Mouse (Mus musculus) hindbrain, embryonic 16.5 days (tissue): ENCODE measurements at regions not wholly inside any gene's neighbourhood (a gene's known extent, or its start where the extent isn't known, plus 50 kb on each side); places are given as distances from the start of the nearest gene placed in this dataset.
A peak's percentile ranks its signal among the peaks of the same experiment; 100 is the strongest.

Experiments used
- ATAC-seq: fragments of 200-750 bp; cut with Nextera tagmentation; 2 replicates; pipeline ENCODE4 v1.8.0; 2017; ENCODE audit warnings: moderate TSS enrichment, moderate library complexity
- H3K27ac ChIP-seq: fragments of 300-500 bp; sonication (generic); 2 replicates; pipeline ENCODE4 v1.5.1; 2014; ENCODE audit warnings: low read depth, mild to moderate bottlenecking, control low read depth, low read length, moderate library complexity
- H3K27me3 ChIP-seq: fragments of 300-500 bp; sonication (generic); replicated peaks from 2 replicates; pipeline ENCODE4 v1.6.1; 2014; ENCODE audit warnings: low read length; ENCODE audit not compliant: control insufficient read depth, insufficient read depth
- H3K36me3 ChIP-seq: fragments of 300-500 bp; sonication (generic); 2 replicates; pipeline ENCODE4 v1.6.1; 2014; ENCODE audit warnings: mild to moderate bottlenecking, low read length, moderate library complexity, mixed read lengths; ENCODE audit not compliant: control insufficient read depth, insufficient read depth
- H3K4me1 ChIP-seq: fragments of 300-500 bp; sonication (generic); 2 replicates; pipeline ENCODE4 v1.6.1; 2014; ENCODE audit warnings: low read depth, low read length; ENCODE audit not compliant: control insufficient read depth, insufficient read depth
- H3K4me2 ChIP-seq: fragments of 300-500 bp; sonication (generic); 2 replicates; pipeline ENCODE4 v1.6.1; 2014; ENCODE audit warnings: mild to moderate bottlenecking, low read length, control low read depth, moderate library complexity
- H3K4me3 ChIP-seq: fragments of 300-500 bp; sonication (generic); 2 replicates; pipeline ENCODE4 v1.5.1; 2014; ENCODE audit warnings: mild to moderate bottlenecking, low read length, control low read depth, moderate library complexity
- H3K9ac ChIP-seq: fragments of 300-500 bp; sonication (generic); 2 replicates; pipeline ENCODE4 v1.6.1; 2014; ENCODE audit warnings: low read depth, mild to moderate bottlenecking, control low read depth, low read length, moderate library complexity
- H3K9me3 ChIP-seq: fragments of 300-500 bp; sonication (generic); 2 replicates; pipeline ENCODE4 v1.6.1; 2014; ENCODE audit warnings: mild to moderate bottlenecking, low read length, moderate library complexity; ENCODE audit not compliant: control insufficient read depth
- WGBS: fragments of 180-500 bp; shearing (Covaris S2); extraction: QIAGEN DNeasy Blood & Tissue Kit; methylation state at CpG from one replicate; pipeline ENCODE4 v1.1.7; 2014; 5-methylcytosine and 5-hydroxymethylcytosine counted together

GRCm38 (mm10) chr4:21162124-21162523, 523.6 kb downstream of the Prdm13 start:
- no peak for ATAC-seq
- H3K27me3 ChIP-seq = no peaks in the 10 kb centered on the region
- H3K4me1 ChIP-seq = no peaks in the 10 kb centered on the region
- no peaks in the 10 kb centered on the region for H3K9me3 ChIP-seq
- H3K9ac ChIP-seq = no peak overlapping the region
- no peak overlapping the region for H3K27ac ChIP-seq
- H3K4me3 ChIP-seq = no peak overlapping the region
- no peaks in the 10 kb centered on the region for H3K36me3 ChIP-seq
- H3K4me2 ChIP-seq = no peak overlapping the region

- Histone ChIP-seq H3K4me1 (no peaks in the 10 kb centered on the region), H3K36me3 (no peaks in the 10 kb centered on the region), H3K4me2 (no peak overlapping the region), H3K4me3 (no peak overlapping the region), H3K27me3 (no peaks in the 10 kb centered on the region), H3K9ac (no peak overlapping the region), H3K9me3 (no peaks in the 10 kb centered on the region), H3K27ac (no peak overlapping the region)
- no peak for ATAC-seq
- WGBS = 84% methylated on average over 1 of the region's 1 CpGs
Observed at GRCm38 (mm10) chr4:21125892-21126291, 559.9 kb downstream of the Prdm13 start.

GRCm38 (mm10) chr4:21095741-21096140, 590.0 kb downstream of the Prdm13 start:
- Histone ChIP-seq H3K9me3 (no peaks in the 10 kb centered on the region), H3K27ac (no peak overlapping the region), H3K4me1 (no peaks in the 10 kb centered on the region), H3K4me2 (no peak overlapping the region), H3K9ac (no peak overlapping the region), H3K36me3 (no peaks in the 10 kb centered on the region), H3K27me3 (no peaks in the 10 kb centered on the region), H3K4me3 (no peak overlapping the region)
- ATAC-seq = peak; percentile 74
- 9% methylated on average over 1 of the region's 1 CpGs for WGBS

GRCm38 (mm10) chr4:21070198-21070785, 615.5 kb downstream of the Prdm13 start:
- H3K36me3 ChIP-seq = no peaks in the 10 kb centered on the region
- WGBS = 89% methylated on average over 3 of the region's 3 CpGs
- no peak overlapping the region for H3K4me2 ChIP-seq
- no peak overlapping the region for H3K4me3 ChIP-seq
- H3K4me1 ChIP-seq = no peaks in the 10 kb centered on the region
- no peak overlapping the region for H3K9ac ChIP-seq
- no peak for ATAC-seq
- no peaks in the 10 kb centered on the region for H3K27me3 ChIP-seq
- no peak overlapping the region for H3K27ac ChIP-seq
- H3K9me3 ChIP-seq = no peaks in the 10 kb centered on the region
